Mouse (Mus musculus) MEL (cell line): ENCODE measurements around the gene Bfsp2. TPM values are rescaled to one million over a fixed set of nuclear protein-coding genes. Genes with fewer than 3 reads are reported as not detected.

Experiments used
- DNase-seq: peaks from one replicate; pipeline ENCODE4 v3.0.0; 2011; ENCODE audit warnings: low read depth, low spot score
- H3K27ac ChIP-seq: 2 replicates; pipeline ENCODE4 v1.5.1; 2012; ENCODE audit warnings: low read depth, mild to moderate bottlenecking, control low read depth, low read length, moderate library complexity; ENCODE audit not compliant: control insufficient read depth
- H3K27me3 ChIP-seq, 2 experiments: fragments of 150-350 bp in 1 of 2; sonication (generic) in 1 of 2; 2 replicates each; pipeline ENCODE4 v1.6.1; 2012; ENCODE audit warnings: low read length in 2 of 2, mild to moderate bottlenecking in 2 of 2, improper control_type of control experiment in 1 of 2, moderate library complexity in 1 of 2; ENCODE audit not compliant: insufficient read depth in 2 of 2, control insufficient read depth in 1 of 2
- H3K36me3 ChIP-seq, 2 experiments: 2 replicates each; pipeline ENCODE4 v1.6.1; 2012 to 2014; ENCODE audit warnings: low read length in 2 of 2, improper control_type of control experiment in 1 of 2, inconsistent platforms in 1 of 2, mild to moderate bottlenecking in 1 of 2; ENCODE audit not compliant: insufficient read depth in 2 of 2, control insufficient read depth in 1 of 2
- H3K4me1 ChIP-seq, 2 experiments: fragments of 150-350 bp in 1 of 2; sonication (generic) in 1 of 2; 2 replicates each; pipeline ENCODE4 v1.6.1; 2012; ENCODE audit warnings: low read length in 2 of 2, improper control_type of control experiment in 1 of 2, mild to moderate bottlenecking in 1 of 2; ENCODE audit not compliant: insufficient read depth in 2 of 2, control insufficient read depth in 1 of 2
- H3K4me3 ChIP-seq, 2 experiments: fragments of 150-350 bp in 1 of 2; sonication (generic) in 1 of 2; 2 replicates each; pipeline ENCODE4 v1.5.1; 2012; ENCODE audit warnings: low read depth in 2 of 2, low read length in 2 of 2, mild to moderate bottlenecking in 2 of 2, moderate library complexity in 2 of 2, control low read depth in 1 of 2, improper control_type of control experiment in 1 of 2; ENCODE audit not compliant: control insufficient read depth in 1 of 2, insufficient read depth in 1 of 2
- H3K79me2 ChIP-seq: 2 replicates; pipeline ENCODE4 v1.6.1; 2012; ENCODE audit warnings: mild to moderate bottlenecking, low read length, moderate library complexity; ENCODE audit not compliant: control insufficient read depth, poor library complexity, insufficient read depth
- H3K9ac ChIP-seq: 2 replicates; pipeline ENCODE4 v1.6.1; 2012; ENCODE audit warnings: low read depth, mild to moderate bottlenecking, control low read depth, low read length, moderate library complexity; ENCODE audit not compliant: control insufficient read depth, poor library complexity, severe bottlenecking
- H3K9me3 ChIP-seq: fragments of 150-350 bp; sonication (generic); replicated peaks from 2 replicates; pipeline ENCODE4 v1.6.1; 2012; ENCODE audit warnings: mild to moderate bottlenecking, low read length, improper control_type of control experiment, moderate library complexity; ENCODE audit not compliant: insufficient read depth
- BHLHE40 ChIP-seq: IDR thresholded peaks from 2 replicates; pipeline ENCODE4 v1.6.1; 2012; ENCODE audit warnings: low read depth, mild to moderate bottlenecking, inconsistent platforms, low read length, improper control_type of control experiment, borderline replicate concordance
- CHD2 ChIP-seq: IDR thresholded peaks from 2 replicates; pipeline ENCODE4 v1.6.1; 2011; ENCODE audit warnings: low read length, improper control_type of control experiment
- CTCF ChIP-seq, 3 experiments: IDR thresholded peaks in 2 of 3; conservative IDR thresholded peaks in 1 of 3; 2 replicates each; pipeline ENCODE4 v1.5.1; 2011 to 2012; ENCODE audit warnings: low read length in 3 of 3, low read depth in 2 of 3, mild to moderate bottlenecking in 2 of 3, improper control_type of control experiment in 1 of 3, inconsistent platforms in 1 of 3, mixed read lengths in 1 of 3, moderate library complexity in 1 of 3; ENCODE audit not compliant: control insufficient read depth in 1 of 3, insufficient read depth in 1 of 3, poor library complexity in 1 of 3, severe bottlenecking in 1 of 3
- ELF1 ChIP-seq: IDR thresholded peaks from 2 replicates; pipeline ENCODE4 v1.6.1; 2014; ENCODE audit warnings: low read depth, mild to moderate bottlenecking, inconsistent platforms, low read length, improper control_type of control experiment, moderate library complexity
- ETS1 ChIP-seq: IDR thresholded peaks from 2 replicates; pipeline ENCODE4 v1.6.1; 2012; ENCODE audit warnings: low read depth, mild to moderate bottlenecking, inconsistent platforms, low read length, improper control_type of control experiment, moderate library complexity
- GATA1 ChIP-seq: IDR thresholded peaks from 2 replicates; pipeline ENCODE4 v1.6.1; 2011; ENCODE audit warnings: low read depth, low read length, improper control_type of control experiment
- HCFC1 ChIP-seq: IDR thresholded peaks from 2 replicates; pipeline ENCODE4 v1.6.1; 2012; ENCODE audit warnings: low read depth, mild to moderate bottlenecking, inconsistent platforms, low read length, improper control_type of control experiment, moderate library complexity
- JUND ChIP-seq: IDR thresholded peaks from 2 replicates; pipeline ENCODE4 v1.6.1; 2011; ENCODE audit warnings: low read depth, mild to moderate bottlenecking, improper control_type of control experiment, low read length
- MAFK ChIP-seq: IDR thresholded peaks from 2 replicates; pipeline ENCODE4 v1.6.1; 2011; ENCODE audit warnings: low read depth, mild to moderate bottlenecking, low read length, improper control_type of control experiment, borderline replicate concordance
- MAX ChIP-seq: IDR thresholded peaks from 2 replicates; pipeline ENCODE4 v1.6.1; 2011; ENCODE audit warnings: low read length, improper control_type of control experiment
- MEF2A ChIP-seq: IDR thresholded peaks from 2 replicates; pipeline ENCODE4 v1.6.1; 2014; ENCODE audit warnings: low read depth, mild to moderate bottlenecking, inconsistent platforms, low read length, improper control_type of control experiment; ENCODE audit not compliant: poor library complexity, insufficient replicate concordance, severe bottlenecking; ENCODE audit errors: extremely low read depth
- MXI1 ChIP-seq: IDR thresholded peaks from 2 replicates; pipeline ENCODE4 v1.6.1; 2011; ENCODE audit warnings: mild to moderate bottlenecking, low read depth, low read length, improper control_type of control experiment
- MYB ChIP-seq: IDR thresholded peaks from 2 replicates; pipeline ENCODE4 v1.6.1; 2011; ENCODE audit warnings: mild to moderate bottlenecking, low read depth, low read length, improper control_type of control experiment
- MYC ChIP-seq: IDR thresholded peaks from 2 replicates; pipeline ENCODE4 v1.6.1; 2011; ENCODE audit warnings: low read depth, mild to moderate bottlenecking, low read length, improper control_type of control experiment, moderate library complexity
- NELFE ChIP-seq: IDR thresholded peaks from 2 replicates; pipeline ENCODE4 v1.6.1; 2011; ENCODE audit warnings: low read depth, low read length, improper control_type of control experiment
- POLR2A ChIP-seq, 2 experiments: IDR thresholded peaks; 2 replicates each; pipeline ENCODE4 v1.6.1; 2011 to 2012; ENCODE audit warnings: low read length in 2 of 2, mild to moderate bottlenecking in 2 of 2, control low read depth in 1 of 2, improper control_type of control experiment in 1 of 2, low read depth in 1 of 2, moderate library complexity in 1 of 2; ENCODE audit not compliant: control insufficient read depth in 1 of 2, insufficient read depth in 1 of 2, poor library complexity in 1 of 2
- POLR2AphosphoS2 ChIP-seq: IDR thresholded peaks from 2 replicates; pipeline ENCODE4 v1.6.1; 2011; ENCODE audit warnings: low read length, improper control_type of control experiment
- RAD21 ChIP-seq: IDR thresholded peaks from 2 replicates; pipeline ENCODE4 v1.6.1; 2011; ENCODE audit warnings: mild to moderate bottlenecking, low read depth, low read length, improper control_type of control experiment
- RCOR1 ChIP-seq: IDR thresholded peaks from 2 replicates; pipeline ENCODE4 v1.6.1; 2012; ENCODE audit warnings: low read depth, mild to moderate bottlenecking, inconsistent platforms, low read length, improper control_type of control experiment
- SIN3A ChIP-seq: IDR thresholded peaks from 2 replicates; pipeline ENCODE4 v1.6.1; 2012; ENCODE audit warnings: low read length, improper control_type of control experiment, inconsistent platforms
- TAL1 ChIP-seq: IDR thresholded peaks from 2 replicates; pipeline ENCODE4 v1.6.1; 2012; ENCODE audit warnings: mild to moderate bottlenecking, inconsistent platforms, low read length, moderate library complexity, mixed read lengths
- TBP ChIP-seq: IDR thresholded peaks from 2 replicates; pipeline ENCODE4 v1.8.0; 2011; ENCODE audit warnings: low read depth, low read length, improper control_type of control experiment
- TCF12 ChIP-seq: IDR thresholded peaks from 2 replicates; pipeline ENCODE4 v1.6.1; 2014; ENCODE audit warnings: low read depth, mild to moderate bottlenecking, inconsistent platforms, low read length, improper control_type of control experiment, moderate library complexity
- USF1 ChIP-seq: IDR thresholded peaks from 2 replicates; pipeline ENCODE4 v1.6.1; 2014; ENCODE audit warnings: low read depth, mild to moderate bottlenecking, inconsistent platforms, low read length, improper control_type of control experiment, moderate library complexity
- ZKSCAN1 ChIP-seq: IDR thresholded peaks from 2 replicates; pipeline ENCODE4 v1.6.1; 2012; ENCODE audit warnings: low read depth, mild to moderate bottlenecking, inconsistent platforms, low read length, improper control_type of control experiment, moderate library complexity
- ZMIZ1 ChIP-seq: IDR thresholded peaks from 2 replicates; pipeline ENCODE4 v1.6.1; 2012; ENCODE audit warnings: low read depth, mild to moderate bottlenecking, inconsistent platforms, low read length, improper control_type of control experiment, moderate library complexity
- ZNF384 ChIP-seq: IDR thresholded peaks from 2 replicates; pipeline ENCODE4 v1.6.1; 2012; ENCODE audit warnings: low read depth, mild to moderate bottlenecking, inconsistent platforms, low read length, improper control_type of control experiment
- polyA plus RNA-seq, 2 experiments: library from polyadenylated mRNA; stranded (reverse) in 1 of 2; unstranded in 1 of 2; fragments of >175 nt in 1 of 2; fragments of >200 nt in 1 of 2; gene quantifications; 2 replicates each; pipeline versions ENCODE4 v1.2.1 to v1.2.4; 2012; ENCODE audit warnings: low replicate concordance in 2 of 2, low read depth in 1 of 2; ENCODE audit not compliant: insufficient read length in 2 of 2, insufficient read depth in 1 of 2, missing spikeins in 1 of 2
- total RNA-seq: library from RNA; depleted of rRNA; stranded (reverse); fragments of 300-350 nt; gene quantifications from 2 replicates; pipeline ENCODE4 v1.2.3, GENCODE M21; 2012

Gene Bfsp2
- total and polyA plus RNA-seq, 3 experiments = 0.27 to 2.4 TPM; not detected in 1

GRCm38 (mm10) chr9:103424869-103425268 is 55.4 kb downstream of the Bfsp2 start:
- no peaks in the 10 kb centered on the region for H3K9me3 ChIP-seq
- H3K4me1 ChIP-seq = peaks cover 3 to 9% of the 10 kb centered on the region in 2 experiments; a peak in 2 of 4 replicates
- DNase-seq = peak; percentile 86
- peak overlapping the region; percentile 49 for H3K9ac ChIP-seq
- H3K27me3 ChIP-seq = no peaks in the 10 kb centered on the region
- peak; percentile 82 for TF ChIP-seq TBP
- no peak for TF ChIP-seq ELF1
- peak; percentile 74 for TF ChIP-seq MXI1
- no peak for TF ChIP-seq CTCF (IDR thresholded peaks at IDR 0.05 in 2 of 3, conservative IDR thresholded peaks at IDR 0.05 in 1 of 3; ENCODE audit: control insufficient read depth in 1 of 3, insufficient read depth in 1 of 3, low read depth in 2 of 3, low read length in 3 of 3, poor library complexity in 1 of 3, severe bottlenecking in 1 of 3)
- TF ChIP-seq ETS1 = peak; percentile 72; the same call in 1 of the 2 replicates
- peak in 1 of 2 experiments; percentile 40; a peak in 1 of 4 replicates for TF ChIP-seq POLR2A (IDR thresholded peaks at IDR 0.05; ENCODE audit: control insufficient read depth in 1 of 2, insufficient read depth in 1 of 2, low read depth in 1 of 2, low read length in 2 of 2, poor library complexity in 1 of 2)
- TF ChIP-seq MYC = peak; percentile 66; the same call in 1 of the 2 replicates
- TF ChIP-seq BHLHE40 = peak; percentile 96
- no peak for TF ChIP-seq RCOR1
- no peak for TF ChIP-seq JUND
- no peak for TF ChIP-seq CHD2
- TF ChIP-seq NELFE = no peak
- no peak for TF ChIP-seq MEF2A
- TF ChIP-seq TCF12 = peak; percentile 18; the same call in 1 of the 2 replicates
- TF ChIP-seq HCFC1 = peak; percentile 35; the same call in 1 of the 2 replicates
- no peak for TF ChIP-seq ZNF384
- TF ChIP-seq SIN3A = no peak; the same call in 1 of the 2 replicates
- no peak for TF ChIP-seq RAD21
- TF ChIP-seq MAX = peak; percentile 66
- peak; percentile 70 for TF ChIP-seq USF1
- TF ChIP-seq MYB = no peak
- no peak for TF ChIP-seq GATA1
- peak overlapping the region; percentile 42 to 43; a peak in 3 of 4 replicates for H3K4me3 ChIP-seq
- peak overlapping the region; percentile 71 for H3K27ac ChIP-seq
- H3K79me2 ChIP-seq = no peaks in the 10 kb centered on the region
- H3K36me3 ChIP-seq = peaks cover 0 to 7% of the 10 kb centered on the region in 2 experiments; a peak in 2 of 4 replicates

- Histone ChIP-seq H3K4me1 (peaks cover 3 to 9% of the 10 kb centered on the region in 2 experiments; a peak in 2 of 4 replicates), H3K9ac (no peak overlapping the region), H3K79me2 (no peaks in the 10 kb centered on the region), H3K27me3 (no peaks in the 10 kb centered on the region), H3K9me3 (no peaks in the 10 kb centered on the region), H3K27ac (no peak overlapping the region), H3K4me3 (no peak overlapping the region), H3K36me3 (peaks cover 0 to 7% of the 10 kb centered on the region in 2 experiments; a peak in 2 of 4 replicates)
- TF ChIP-seq POLR2AphosphoS2 (no peak), RCOR1 (no peak), GATA1 (no peak), JUND (no peak), ZKSCAN1 (no peak), MYB (no peak), ZMIZ1 (no peak), TAL1 (no peak), TBP (no peak), MAFK (no peak)
- no peak for DNase-seq
Measured at GRCm38 (mm10) chr9:103423951-103424350, 56.3 kb downstream of the Bfsp2 start.
